ENCODE assay signal across 8 mouse cellular contexts in genomic region chr10:128645111-128646011, GRCm38 (mm10). TPM values are rescaled to one million over a fixed set of nuclear protein-coding genes. Genes with fewer than 3 reads are reported as not detected.
DNase-seq lines count a peak whose midpoint lies in the region; ATAC-seq and TF ChIP-seq lines count a peak whose summit lies in the region.

TSS of gene Ikzf4 (minus strand) at chr10:128645991.

- H3K4me1 ChIP-seq in heart, embryonic 12.5 days (replicated peaks) = peaks cover 33% of the 10 kb centered on the region
- H3K4me1 ChIP-seq in liver, embryonic 14.5 days (replicated peaks; ENCODE audit: control insufficient read depth in 2 of 2, insufficient read depth in 2 of 2, low read length in 1 of 2) = peaks cover 3 to 9% of the 10 kb centered on the region in 2 experiments; a peak in 3 of 4 replicates
- H3K4me1 ChIP-seq in neural tube, embryonic 14.5 days (ENCODE audit: control insufficient read depth, insufficient read depth, low read length) = peaks cover 29% of the 10 kb centered on the region

- H3K9ac ChIP-seq in heart, embryonic 12.5 days = peak within 1 kb of the TSS; percentile 82
- H3K9ac ChIP-seq in liver, embryonic 14.5 days (replicated peaks) = peak within 1 kb of the TSS; percentile 55
- H3K9ac ChIP-seq in neural tube, embryonic 14.5 days (replicated peaks; ENCODE audit: low read depth, low read length) = peak within 1 kb of the TSS; percentile 66

- H3K27ac ChIP-seq in heart, embryonic 12.5 days (ENCODE audit: poor library complexity, severe bottlenecking) = no peak within 1 kb of the TSS
- H3K27ac ChIP-seq in liver, embryonic 14.5 days = no peak within 1 kb of the TSS
- H3K27ac ChIP-seq in neural tube, embryonic 14.5 days (ENCODE audit: low read depth, low read length) = peak within 1 kb of the TSS; percentile 87

- H3K27me3 ChIP-seq in heart, embryonic 12.5 days (replicated peaks) = peaks cover 12% of the 10 kb centered on the region; the same call in 1 of the 2 replicates
- peaks cover 18% of the 10 kb centered on the region for H3K27me3 ChIP-seq in liver, embryonic 14.5 days (ENCODE audit: control insufficient read depth, insufficient read depth, low read length)
- H3K27me3 ChIP-seq in neural tube, embryonic 14.5 days (ENCODE audit: control insufficient read depth, insufficient read depth, low read length) = no peaks in the 10 kb centered on the region

- H3K4me2 ChIP-seq in heart, embryonic 12.5 days = peak within 1 kb of the TSS; percentile 86
- peak within 1 kb of the TSS; percentile 75 for H3K4me2 ChIP-seq in liver, embryonic 14.5 days (ENCODE audit: low read depth)
- peak within 1 kb of the TSS; percentile 72 for H3K4me2 ChIP-seq in neural tube, embryonic 14.5 days (ENCODE audit: low read depth, low read length)

- 3% methylated on average over 35 of the region's 36 CpGs for WGBS in heart, embryonic 12.5 days
- 6% methylated on average over 36 of the region's 36 CpGs for WGBS in liver, embryonic 14.5 days (ENCODE audit: insufficient replicate concordance)
- WGBS in neural tube, embryonic 14.5 days = 2% methylated on average over 34 of the region's 36 CpGs

- peak within 1 kb of the TSS; percentile 54 for H3K4me3 ChIP-seq in heart, embryonic 12.5 days
- H3K4me3 ChIP-seq in liver, embryonic 14.5 days (ENCODE audit: insufficient read depth in 1 of 2, low read depth in 2 of 2, low read length in 2 of 2) = peak within 1 kb of the TSS; percentile 34 to 47
- peak within 1 kb of the TSS; percentile 53 for H3K4me3 ChIP-seq in neural tube, embryonic 14.5 days (ENCODE audit: low read depth, low read length)

- peak; percentile 76 for ATAC-seq in heart, embryonic 12.5 days (ENCODE audit: insufficient number of reproducible peaks, low FRiP score)
- ATAC-seq in liver, embryonic 14.5 days (ENCODE audit: insufficient read depth) = peak; percentile 62
- peak; percentile 82 for ATAC-seq in neural tube, embryonic 14.5 days (ENCODE audit: low read depth)

- DNase-seq in urinary bladder, adult 18-20 months (ENCODE audit: low spot score in 2 of 2) = peak; percentile 9 to 39
- no peak for DNase-seq in urinary bladder, adult 2 months (ENCODE audit: low spot score)
- DNase-seq in embryo, embryonic 10 days (ENCODE audit: low spot score) = peak; percentile 61
- DNase-seq in kidney, postnatal 10 days = peak; percentile 65
- DNase-seq in liver, embryonic 14.5 days (ENCODE audit: low read depth in 3 of 3, low spot score in 3 of 3) = no peak
- no peak for DNase-seq in spleen, postnatal 14 days (ENCODE audit: low spot score in 2 of 2)

- no peak for TF ChIP-seq CTCF in liver, embryonic 14.5 days (IDR thresholded peaks at IDR 0.05; ENCODE audit: low read depth)

- no peaks in the 10 kb centered on the region for H3K9me3 ChIP-seq in heart, embryonic 12.5 days (replicated peaks)
- H3K9me3 ChIP-seq in liver, embryonic 14.5 days (ENCODE audit: control insufficient read depth, low read length) = no peaks in the 10 kb centered on the region
- no peaks in the 10 kb centered on the region for H3K9me3 ChIP-seq in neural tube, embryonic 14.5 days (ENCODE audit: control insufficient read depth, low read length)

- 0 out of 2 replicates have a peak, but pooled peaks cover 3% of the 10 kb centered on the region for H3K36me3 ChIP-seq in heart, embryonic 12.5 days
- no peaks in the 10 kb centered on the region for H3K36me3 ChIP-seq in liver, embryonic 14.5 days (replicated peaks; ENCODE audit: control insufficient read depth, insufficient read depth, low read depth)
- H3K36me3 ChIP-seq in neural tube, embryonic 14.5 days (ENCODE audit: control insufficient read depth, insufficient read depth, low read length) = peaks cover 6% of the 10 kb centered on the region; the same call in 1 of the 2 replicates

- no peak for TF ChIP-seq EP300 in liver, embryonic 14.5 days (IDR thresholded peaks at IDR 0.05; ENCODE audit: low read depth)

RNA-seq across cellular contexts. Expression of gene Ikzf4, which starts in this region (rescaled TPM):
- polyA plus RNA-seq in urinary bladder, adult 2 months (2012; rRNA removed) = 1.4 and 2.3 TPM in 2 replicates
- polyA plus RNA-seq in heart, embryonic 12.5 days (2016; fragmentation: Nextera tagmentation; extraction: Ambion mirVana) = 2.0 and 3.0 TPM in 2 replicates
- 0.13 and 0.18 TPM in 2 replicates for polyA plus RNA-seq in liver, embryonic 14.5 days (2012; rRNA removed)
- polyA plus RNA-seq in liver, embryonic 14.5 days (2014; fragmentation: Nextera tagmentation; extraction: Ambion mirVana) = 0.05 TPM in 1 of 2 replicates, not detected in the other
- polyA plus RNA-seq in neural tube, embryonic 14.5 days (2014; fragmentation: Nextera tagmentation; extraction: Ambion mirVana) = 20.3 and 22.9 TPM in 2 replicates

Comparison
In these comparisons a context has a peak if more than half of its experiments do, and no peak if none do; other contexts are left out.
1. DNase-seq: peak in urinary bladder, adult 18-20 months (2 of 2), embryo, embryonic 10 days (single experiment) and kidney, postnatal 10 days (single experiment); none in urinary bladder, adult 2 months (single experiment), liver, embryonic 14.5 days (0 of 3) and spleen, postnatal 14 days (0 of 2).
2. Peak in ATAC-seq, H3K4me3 ChIP-seq, H3K9ac ChIP-seq and H3K4me2 ChIP-seq in liver, embryonic 14.5 days; RNA of the gene not detected or under 1 TPM.
3. Peak in every context shown above with its lines, with median percentiles within 50 percentile points of each other: ATAC-seq, H3K4me2 ChIP-seq, H3K4me3 ChIP-seq and H3K9ac ChIP-seq.